Mouse (Mus musculus): ENCODE results near the gene Cuedc2. TPM values are rescaled to one million over a fixed set of nuclear protein-coding genes. Genes with fewer than 3 reads are reported as not detected.

Gene Cuedc2
- total RNA-seq (2014; rRNA removed) (214 and 275 TPM in 2 replicates), polyA plus RNA-seq (2015; fragmentation: Nextera tagmentation; extraction: Ambion mirVana) (388 and 443 TPM in 2 replicates)

DNA sequence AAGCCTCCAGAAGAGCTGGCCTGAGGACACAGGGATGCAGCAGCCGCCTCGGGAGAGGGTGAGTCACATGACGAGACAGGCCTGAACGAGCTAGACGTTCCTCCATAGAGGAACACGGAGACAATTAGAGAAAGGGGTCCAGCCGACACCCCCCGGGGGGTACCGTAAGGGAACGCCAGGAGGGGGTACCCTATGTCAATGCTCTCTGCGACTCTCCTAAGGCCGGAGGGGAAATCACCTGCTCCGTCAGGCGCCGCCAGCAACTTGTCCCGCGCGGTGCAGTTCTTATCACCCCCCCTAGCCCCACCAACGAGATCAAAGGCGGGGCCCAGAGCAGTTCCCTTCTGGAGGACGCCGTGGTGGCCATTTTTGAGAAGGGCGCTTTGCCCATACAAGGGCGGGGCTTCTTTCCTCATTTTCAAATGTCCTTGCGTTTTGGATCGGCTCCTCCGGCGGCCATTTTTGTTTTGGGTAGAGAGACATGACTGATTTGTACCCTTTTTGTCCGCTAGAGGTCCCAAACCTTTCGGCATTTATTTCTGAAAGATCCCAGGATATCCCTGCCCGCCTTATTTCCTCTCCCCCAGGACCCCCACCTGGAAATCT, at the start of gene Cuedc2:
Gene Cuedc2, minus strand, starts transcription at position 372 of the 606 bp plus-strand sequence.
- peaks cover 14% of the 10 kb centered on the region for H3K4me1 ChIP-seq (ENCODE audit: insufficient read depth)
- ATAC-seq (peak; percentile 89), DNase-seq (peak; percentile 98)
- H3K27me3 ChIP-seq (ENCODE audit: insufficient read depth, low read length), result no peaks in the 10 kb centered on the region
- 2% methylated on average over 31 of the region's 31 CpGs for WGBS
- peak within 1 kb of the TSS; percentile 79 for H3K27ac ChIP-seq (ENCODE audit: low read depth, low read length)
- peak within 1 kb of the TSS; percentile 65 for H3K9ac ChIP-seq
- H3K36me3 ChIP-seq (ENCODE audit: insufficient read depth), result no peaks in the 10 kb centered on the region
- H3K4me2 ChIP-seq (ENCODE audit: low read depth), result peak within 1 kb of the TSS; percentile 89
- H3K9me3 ChIP-seq (ENCODE audit: low read length), result no peaks in the 10 kb centered on the region
- TF ChIP-seq CTCF (IDR thresholded peaks at IDR 0.05; ENCODE audit: low read depth), result peak; percentile 75
- peak within 1 kb of the TSS; percentile 49 for H3K4me3 ChIP-seq (ENCODE audit: low read depth, low read length)

DNA sequence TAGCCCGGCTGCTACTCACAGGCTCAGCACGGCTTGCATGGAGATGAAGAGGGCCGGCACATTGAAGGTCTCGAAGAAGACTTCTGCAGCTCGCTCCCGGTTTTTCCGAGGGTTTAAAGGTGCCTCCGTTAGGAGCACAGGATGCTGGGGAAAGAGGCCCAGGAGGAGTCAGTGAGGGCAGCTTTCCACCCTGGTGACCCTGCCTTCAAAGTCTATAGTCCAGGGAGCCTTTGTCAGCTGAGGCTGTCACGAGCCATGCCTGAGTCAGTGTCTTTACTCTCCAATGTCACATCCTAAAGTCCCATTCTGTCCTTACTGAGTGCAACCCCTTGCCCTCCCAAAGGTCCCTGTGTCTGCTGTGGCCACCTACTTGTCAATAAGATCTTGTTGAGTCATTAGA, 43.8 kb upstream of the Cuedc2 start:
- no peaks in the 10 kb centered on the region for H3K4me1 ChIP-seq (ENCODE audit: insufficient read depth)
- no peak for TF ChIP-seq CTCF (IDR thresholded peaks at IDR 0.05; ENCODE audit: low read depth)
- no peak overlapping the region for H3K4me3 ChIP-seq (ENCODE audit: low read depth, low read length)
- WGBS, result 93% methylated on average over 9 of the region's 9 CpGs
- DNase-seq, result no peak
- H3K4me2 ChIP-seq (ENCODE audit: low read depth), result no peak overlapping the region
- H3K27me3 ChIP-seq (ENCODE audit: insufficient read depth, low read length), result no peaks in the 10 kb centered on the region
- H3K9ac ChIP-seq, result no peak overlapping the region
- H3K27ac ChIP-seq (ENCODE audit: low read depth, low read length), result no peak overlapping the region
- no peaks in the 10 kb centered on the region for H3K9me3 ChIP-seq (ENCODE audit: low read length)
- no peak for ATAC-seq
- peaks cover 91% of the 10 kb centered on the region for H3K36me3 ChIP-seq (ENCODE audit: insufficient read depth)

DNA sequence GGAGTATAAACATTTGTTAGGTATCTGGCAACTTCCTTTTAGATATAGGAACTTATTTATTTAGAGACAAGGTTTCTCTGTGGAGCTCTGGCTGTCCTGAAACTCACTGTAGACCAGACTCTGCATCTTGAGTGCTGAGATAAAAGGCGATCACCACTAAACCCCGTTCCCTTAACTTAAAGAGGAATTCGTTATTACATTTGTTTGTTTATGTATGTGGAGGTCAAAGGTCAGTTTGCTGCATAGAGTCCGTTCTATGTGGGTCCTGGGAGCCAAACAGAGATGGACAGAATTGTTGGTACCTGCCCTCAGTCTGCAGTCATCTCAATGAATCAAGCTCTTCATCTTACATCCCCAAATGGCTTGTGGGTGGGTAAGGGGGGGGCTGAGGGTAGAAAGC, 37.4 kb upstream of the Cuedc2 start:
- no peak overlapping the region for H3K9ac ChIP-seq
- H3K9me3 ChIP-seq (ENCODE audit: low read length), result no peaks in the 10 kb centered on the region
- peaks cover 49% of the 10 kb centered on the region for H3K36me3 ChIP-seq (ENCODE audit: insufficient read depth)
- no peak overlapping the region for H3K27ac ChIP-seq (ENCODE audit: low read depth, low read length)
- no peak overlapping the region for H3K4me2 ChIP-seq (ENCODE audit: low read depth)
- WGBS, result 52% methylated on average over 4 of the region's 4 CpGs
- DNase-seq (no peak), ATAC-seq (no peak)
- H3K27me3 ChIP-seq (ENCODE audit: insufficient read depth, low read length), result no peaks in the 10 kb centered on the region
- H3K4me3 ChIP-seq (ENCODE audit: low read depth, low read length), result no peak overlapping the region
- TF ChIP-seq CTCF (IDR thresholded peaks at IDR 0.05; ENCODE audit: low read depth), result no peak
- no peaks in the 10 kb centered on the region for H3K4me1 ChIP-seq (ENCODE audit: insufficient read depth)

DNA sequence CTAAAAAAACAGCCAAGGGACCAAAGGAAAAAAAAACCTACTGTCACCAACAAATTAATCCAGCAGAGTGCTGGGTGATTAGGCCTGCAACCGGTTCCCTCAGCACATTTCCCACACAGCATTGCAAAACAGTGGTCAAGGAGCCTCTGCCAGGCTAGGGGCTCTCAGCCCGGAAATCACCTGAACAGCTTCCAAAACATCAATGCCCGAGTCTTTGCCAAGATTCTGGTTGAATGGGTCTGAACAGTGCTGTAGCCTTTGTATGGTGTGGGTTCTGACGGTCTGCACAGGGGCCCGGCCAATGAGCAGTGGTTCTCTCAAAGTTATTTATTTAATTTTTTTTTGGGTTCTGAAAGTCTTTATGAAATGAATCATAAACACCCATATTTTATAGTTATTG, 37.0 kb upstream of the Cuedc2 start:
- Histone ChIP-seq H3K4me1 (ENCODE audit: insufficient read depth) (no peaks in the 10 kb centered on the region), H3K27me3 (ENCODE audit: insufficient read depth, low read length) (no peaks in the 10 kb centered on the region), H3K27ac (ENCODE audit: low read depth, low read length) (no peak overlapping the region), H3K9ac (no peak overlapping the region), H3K9me3 (ENCODE audit: low read length) (no peaks in the 10 kb centered on the region), H3K36me3 (ENCODE audit: insufficient read depth) (peaks cover 45% of the 10 kb centered on the region), H3K4me3 (ENCODE audit: low read depth, low read length) (no peak overlapping the region), H3K4me2 (ENCODE audit: low read depth) (no peak overlapping the region)
- WGBS, result 28% methylated on average over 5 of the region's 5 CpGs
- ATAC-seq (peak; percentile 53), DNase-seq (peak; percentile 61)
- no peak for TF ChIP-seq CTCF (IDR thresholded peaks at IDR 0.05; ENCODE audit: low read depth)

DNA sequence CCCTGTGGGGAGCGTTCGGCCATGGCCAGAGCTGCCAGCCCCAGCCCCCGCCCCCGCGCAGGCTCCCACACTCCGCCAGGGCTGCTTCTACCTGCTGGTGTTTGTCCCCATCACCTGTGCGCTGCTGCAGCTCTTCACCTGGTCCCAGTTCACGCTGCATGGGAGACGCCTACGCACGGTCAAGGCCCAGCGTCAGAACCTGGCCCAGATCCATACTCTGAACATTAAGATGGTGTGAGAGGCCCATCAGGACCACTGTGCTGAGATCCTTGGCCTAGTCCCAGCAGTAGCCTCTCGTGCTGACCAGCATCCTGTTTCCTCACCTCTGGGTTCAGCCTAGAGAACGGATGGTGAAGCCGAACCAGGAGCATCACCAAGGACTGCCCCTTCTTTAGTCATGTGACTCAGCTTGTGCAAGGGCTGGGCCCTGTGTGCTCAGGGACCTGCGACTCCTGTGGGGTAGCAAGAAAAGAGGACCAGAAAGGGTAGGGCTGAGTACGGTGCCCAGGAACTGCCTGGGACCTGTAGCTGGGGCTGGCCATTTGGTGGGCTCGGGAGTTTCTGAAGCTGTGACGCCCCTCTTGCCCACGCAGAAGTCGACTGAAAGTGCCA, 36.1 kb upstream of the Cuedc2 start:
- H3K27ac ChIP-seq (ENCODE audit: low read depth, low read length), result peak overlapping the region; percentile 48; the same call in 1 of the 2 replicates
- H3K9ac ChIP-seq, result no peak overlapping the region
- no peak overlapping the region for H3K4me2 ChIP-seq (ENCODE audit: low read depth)
- no peak for ATAC-seq
- TF ChIP-seq CTCF (IDR thresholded peaks at IDR 0.05; ENCODE audit: low read depth), result no peak
- no peaks in the 10 kb centered on the region for H3K27me3 ChIP-seq (ENCODE audit: insufficient read depth, low read length)
- H3K36me3 ChIP-seq (ENCODE audit: insufficient read depth), result peaks cover 36% of the 10 kb centered on the region
- DNase-seq, result no peak
- WGBS, result 48% methylated on average over 21 of the region's 21 CpGs
- H3K4me3 ChIP-seq (ENCODE audit: low read depth, low read length), result no peak overlapping the region
- H3K9me3 ChIP-seq (ENCODE audit: low read length), result no peaks in the 10 kb centered on the region
- H3K4me1 ChIP-seq (ENCODE audit: insufficient read depth), result no peaks in the 10 kb centered on the region

DNA sequence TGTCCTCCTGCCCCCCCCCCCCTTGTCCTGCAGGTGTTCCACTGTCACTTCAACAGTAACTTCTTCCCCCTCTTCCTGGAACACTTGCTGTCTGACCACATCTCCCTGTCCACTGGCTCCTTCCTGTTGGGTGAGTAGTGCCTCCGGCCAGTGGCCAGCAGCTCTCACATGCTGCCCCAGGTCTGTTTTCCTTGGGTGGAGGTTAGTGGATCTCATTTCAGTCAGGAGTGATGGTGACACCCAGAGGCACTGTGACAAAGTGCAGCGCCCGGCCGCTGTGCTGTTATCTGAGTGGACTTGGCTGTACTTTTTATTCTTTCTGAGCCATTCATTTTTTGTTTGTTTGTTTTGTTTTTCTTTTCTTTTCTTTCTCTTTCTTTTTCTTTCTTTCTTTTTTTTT, 30.7 kb upstream of the Cuedc2 start:
- TF ChIP-seq CTCF (IDR thresholded peaks at IDR 0.05; ENCODE audit: low read depth), result peak; percentile 65
- H3K4me1 ChIP-seq (ENCODE audit: insufficient read depth), result no peaks in the 10 kb centered on the region
- H3K4me2 ChIP-seq (ENCODE audit: low read depth), result no peak overlapping the region
- no peak overlapping the region for H3K9ac ChIP-seq
- WGBS, result 19% methylated on average over 4 of the region's 4 CpGs
- DNase-seq (no peak), ATAC-seq (peak; percentile 74)
- H3K36me3 ChIP-seq (ENCODE audit: insufficient read depth), result 0 out of 2 replicates have a peak, but pooled peaks cover 4% of the 10 kb centered on the region
- no peaks in the 10 kb centered on the region for H3K9me3 ChIP-seq (ENCODE audit: low read length)
- no peaks in the 10 kb centered on the region for H3K27me3 ChIP-seq (ENCODE audit: insufficient read depth, low read length)
- H3K27ac ChIP-seq (ENCODE audit: low read depth, low read length), result no peak overlapping the region
- H3K4me3 ChIP-seq (ENCODE audit: low read depth, low read length), result no peak overlapping the region

DNA sequence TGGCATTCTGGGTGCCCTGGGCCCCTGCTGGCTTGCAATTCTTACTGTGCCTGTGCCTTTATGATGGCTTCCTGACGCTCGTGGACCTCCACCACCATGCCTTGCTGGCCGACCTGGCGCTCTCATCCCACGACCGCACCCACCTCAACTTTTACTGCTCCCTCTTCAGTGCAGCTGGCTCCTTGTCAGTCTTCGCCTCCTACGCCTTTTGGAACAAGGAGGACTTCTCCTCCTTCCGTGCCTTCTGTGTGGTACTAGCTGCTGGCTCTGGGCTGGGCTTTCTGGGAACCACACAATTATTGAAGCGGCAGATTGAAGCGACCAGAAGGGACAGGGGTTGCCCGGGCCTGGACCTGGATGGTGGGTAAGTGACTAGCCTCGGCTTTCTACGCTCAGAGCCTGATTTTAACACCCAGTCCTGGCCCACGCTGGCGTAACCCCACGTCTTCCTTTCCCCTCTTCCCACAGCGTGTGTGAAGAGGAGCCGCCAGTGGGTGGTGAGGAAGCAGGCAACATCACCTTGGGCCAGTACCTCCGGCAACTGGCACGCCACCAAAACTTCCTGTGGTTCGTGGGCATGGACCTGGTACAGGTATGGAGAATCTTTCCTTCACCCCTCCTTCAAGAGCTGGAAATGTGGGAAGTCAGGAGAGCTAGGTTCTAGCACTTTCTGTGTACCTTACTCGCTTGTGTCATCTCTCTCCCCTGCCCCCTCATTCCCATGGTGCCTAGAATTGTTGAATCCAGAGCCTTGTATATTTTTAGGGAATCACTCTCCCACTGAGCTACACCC, 29.5 kb upstream of the Cuedc2 start:
- 88% methylated on average over 23 of the region's 23 CpGs for WGBS
- H3K4me1 ChIP-seq (ENCODE audit: insufficient read depth), result no peaks in the 10 kb centered on the region

More for the DNA sequence above, 29.5 kb upstream of the Cuedc2 start:
- H3K4me3 ChIP-seq (ENCODE audit: low read depth, low read length), result no peak overlapping the region
- H3K27me3 ChIP-seq (ENCODE audit: insufficient read depth, low read length), result no peaks in the 10 kb centered on the region
- ATAC-seq (no peak), DNase-seq (no peak)
- no peaks in the 10 kb centered on the region for H3K9me3 ChIP-seq (ENCODE audit: low read length)
- H3K4me2 ChIP-seq (ENCODE audit: low read depth), result no peak overlapping the region
- H3K9ac ChIP-seq, result no peak overlapping the region
- H3K36me3 ChIP-seq (ENCODE audit: insufficient read depth), result 0 out of 2 replicates have a peak, but pooled peaks cover 4% of the 10 kb centered on the region
- no peak overlapping the region for H3K27ac ChIP-seq (ENCODE audit: low read depth, low read length)
- TF ChIP-seq CTCF (IDR thresholded peaks at IDR 0.05; ENCODE audit: low read depth), result no peak
